Comparison of ENCODE assay signal across 22 mouse cellular contexts in the genomic region with DNA sequence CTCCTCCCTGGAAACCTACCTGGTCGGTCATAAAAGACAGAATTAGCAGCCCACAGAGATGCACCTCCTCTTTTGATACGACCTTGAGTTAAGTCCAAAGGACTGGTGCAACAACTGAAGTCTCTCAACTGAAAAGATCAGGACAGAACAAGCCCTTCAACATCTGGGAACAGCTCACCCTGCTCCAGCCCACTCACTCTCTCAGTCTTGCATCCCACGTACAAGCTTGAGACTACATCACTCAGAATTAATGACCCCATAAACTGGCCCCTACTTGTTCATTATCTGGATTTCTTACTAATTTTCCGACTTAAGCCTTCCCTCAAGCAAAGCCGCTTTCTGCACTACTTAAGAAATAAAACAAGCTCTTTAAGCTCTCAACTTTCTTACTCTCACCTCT. TPM values are rescaled to one million over a fixed set of nuclear protein-coding genes. Genes with fewer than 3 reads are reported as not detected.
"Had no signal": no experiment of that assay in that cellular context is flagged by ENCODE, and none has a peak within 500 bp of the region (broad histone marks: within the 10 kb centered on the region; RNA-seq: fewer than 3 reads in every experiment).

No protein-coding gene starts in this region.

- ATAC-seq: midbrain, embryonic 13.5 days; midbrain, embryonic 16.5 days had no signal

- H3K4me3 ChIP-seq: midbrain, embryonic 10.5 days; midbrain, embryonic 13.5 days; myocyte; neural tube, embryonic 13.5 days; neural tube, embryonic 15.5 days; stomach, embryonic 15.5 days had no signal

- H3K9ac ChIP-seq: lung, embryonic 14.5 days; midbrain, embryonic 13.5 days; neural tube, embryonic 13.5 days; neural tube, embryonic 15.5 days; stomach, embryonic 15.5 days had no signal

- H3K27ac ChIP-seq: midbrain, embryonic 10.5 days; midbrain, embryonic 13.5 days; neural tube, embryonic 13.5 days; neural tube, embryonic 15.5 days; stomach, embryonic 15.5 days; stomach, postnatal 0 days had no signal

- H3K4me1 ChIP-seq: stomach, embryonic 15.5 days had no signal

- DNase-seq: lung, adult 18-20 months; lung, postnatal 10 days; lung, postnatal 4 days; right cerebral cortex, postnatal 14 days; thymus, adult 2 months; thymus, postnatal 25 days; thymus, postnatal 4 days had no signal

- H3K4me2 ChIP-seq: lung, embryonic 14.5 days; midbrain, embryonic 13.5 days; stomach, embryonic 15.5 days had no signal

- H3K27me3 ChIP-seq: midbrain, embryonic 13.5 days; neural tube, embryonic 13.5 days; neural tube, embryonic 15.5 days; stomach, embryonic 15.5 days had no signal

- H3K9me3 ChIP-seq: midbrain, embryonic 10.5 days; midbrain, embryonic 13.5 days; neural tube, embryonic 13.5 days; neural tube, embryonic 15.5 days; stomach, embryonic 15.5 days had no signal

- H3K36me3 ChIP-seq: midbrain, embryonic 10.5 days; midbrain, embryonic 13.5 days; neural tube, embryonic 13.5 days; neural tube, embryonic 15.5 days; stomach, embryonic 15.5 days had no signal

RNA-seq across cellular contexts. Expression of gene Rnase11, which starts 3.2 kb away (rescaled TPM):
- polyA plus RNA-seq: liver, embryonic 16.5 days; lung, embryonic 14.5 days; lung, embryonic 16.5 days; midbrain, embryonic 10.5 days; midbrain, embryonic 13.5 days; midbrain, embryonic 16.5 days; myocyte; neural tube, embryonic 11.5 days; neural tube, embryonic 13.5 days; neural tube, embryonic 15.5 days; spleen, adult 2 months; stomach, embryonic 15.5 days; stomach, postnatal 0 days; thymus, adult 2 months; urinary bladder, adult 2 months had no signal

RNA-seq across cellular contexts. Expression of gene Rnase12, which starts 4.3 kb away (rescaled TPM):
- polyA plus RNA-seq: lung, embryonic 14.5 days; lung, embryonic 16.5 days; midbrain, embryonic 10.5 days; midbrain, embryonic 13.5 days; midbrain, embryonic 16.5 days; myocyte; neural tube, embryonic 11.5 days; neural tube, embryonic 13.5 days; neural tube, embryonic 15.5 days; testis, adult 2 months; urinary bladder, adult 2 months had no signal

RNA-seq across cellular contexts. Expression of gene Rnase9, which starts 11.5 kb away (rescaled TPM):
- polyA plus RNA-seq: liver, embryonic 16.5 days; lung, embryonic 14.5 days; lung, embryonic 16.5 days; midbrain, embryonic 10.5 days; midbrain, embryonic 13.5 days; midbrain, embryonic 16.5 days; myocyte; neural tube, embryonic 11.5 days; neural tube, embryonic 13.5 days; neural tube, embryonic 15.5 days; spleen, adult 2 months; stomach, embryonic 15.5 days; stomach, postnatal 0 days; testis, adult 2 months; thymus, adult 2 months; urinary bladder, adult 2 months had no signal

RNA-seq across cellular contexts. Expression of gene Olfr750, which starts 21.1 kb away (rescaled TPM):
- polyA plus RNA-seq: liver, embryonic 16.5 days; lung, embryonic 14.5 days; lung, embryonic 16.5 days; midbrain, embryonic 10.5 days; midbrain, embryonic 16.5 days; myocyte; neural tube, embryonic 11.5 days; neural tube, embryonic 13.5 days; neural tube, embryonic 15.5 days; spleen, adult 2 months; stomach, embryonic 15.5 days; stomach, postnatal 0 days; urinary bladder, adult 2 months had no signal
